Mouse (Mus musculus) megakaryocyte, embryonic 14.5 days (primary cell): Measurements from ENCODE around the gene Teddm1b. TPM values are rescaled to one million over a fixed set of nuclear protein-coding genes. Genes with fewer than 3 reads are reported as not detected.

Source experiments
- H3K27me3 ChIP-seq: replicated peaks from 2 replicates; pipeline ENCODE3; 2012; ENCODE audit warnings: inconsistent platforms
- H3K36me3 ChIP-seq: replicated peaks from 2 replicates; pipeline ENCODE3; 2012; ENCODE audit warnings: low read length, inconsistent platforms, mixed read lengths
- H3K4me1 ChIP-seq: 2 replicates; pipeline ENCODE4 v1.6.1; 2012; ENCODE audit warnings: inconsistent platforms
- H3K4me3 ChIP-seq: replicated peaks from 2 replicates; pipeline ENCODE3; 2012; ENCODE audit warnings: moderate library complexity, mild to moderate bottlenecking, inconsistent platforms
- H3K9me3 ChIP-seq: 2 replicates; pipeline ENCODE4 v1.6.1; 2012; ENCODE audit warnings: inconsistent platforms
- FLI1 ChIP-seq: IDR thresholded peaks from 2 replicates; pipeline ENCODE4 v1.6.1; 2012; ENCODE audit warnings: low read length, inconsistent platforms, mixed read lengths
- GATA1 ChIP-seq: IDR thresholded peaks from 3 replicates; pipeline ENCODE4 v1.6.1; 2012; ENCODE audit warnings: mixed read lengths, low read length, inconsistent platforms, borderline replicate concordance
- polyA plus RNA-seq: library from polyadenylated mRNA; stranded (reverse); fragments of >175 nt; gene quantifications from 2 replicates; pipeline ENCODE4 v1.2.3, GENCODE M21; 2012; ENCODE audit warnings: low replicate concordance; ENCODE audit not compliant: insufficient read depth

Gene Teddm1b
- polyA plus RNA-seq, 1 experiment = not detected

DNA sequence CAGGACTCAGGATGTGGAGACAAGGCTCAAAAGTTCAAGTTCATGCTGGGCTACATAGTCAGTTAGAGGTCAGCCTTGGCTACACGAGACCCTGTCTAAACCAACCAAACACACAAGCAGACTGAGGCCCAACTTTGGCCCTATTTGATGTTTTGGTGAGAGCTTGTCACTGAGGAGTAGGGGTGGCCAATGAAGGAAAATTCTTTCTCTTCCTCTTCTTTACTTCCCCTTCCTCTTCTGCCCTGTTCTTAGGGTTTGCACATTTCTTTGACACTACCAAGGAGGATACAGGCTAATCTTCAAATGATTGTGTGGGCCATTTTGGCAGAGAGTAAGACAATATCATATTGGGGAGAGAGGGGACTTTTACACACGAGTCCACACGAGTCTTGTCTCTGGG is 39.7 kb downstream of the Teddm1b start:
- Histone ChIP-seq H3K4me3 (no peak overlapping the region), H3K4me1 (peaks cover 4% of the 10 kb centered on the region; the same call in 1 of the 2 replicates), H3K27me3 (no peaks in the 10 kb centered on the region), H3K9me3 (no peaks in the 10 kb centered on the region), H3K36me3 (peaks cover 18% of the 10 kb centered on the region)
- TF ChIP-seq FLI1 = no peak
- no peak for TF ChIP-seq GATA1

DNA sequence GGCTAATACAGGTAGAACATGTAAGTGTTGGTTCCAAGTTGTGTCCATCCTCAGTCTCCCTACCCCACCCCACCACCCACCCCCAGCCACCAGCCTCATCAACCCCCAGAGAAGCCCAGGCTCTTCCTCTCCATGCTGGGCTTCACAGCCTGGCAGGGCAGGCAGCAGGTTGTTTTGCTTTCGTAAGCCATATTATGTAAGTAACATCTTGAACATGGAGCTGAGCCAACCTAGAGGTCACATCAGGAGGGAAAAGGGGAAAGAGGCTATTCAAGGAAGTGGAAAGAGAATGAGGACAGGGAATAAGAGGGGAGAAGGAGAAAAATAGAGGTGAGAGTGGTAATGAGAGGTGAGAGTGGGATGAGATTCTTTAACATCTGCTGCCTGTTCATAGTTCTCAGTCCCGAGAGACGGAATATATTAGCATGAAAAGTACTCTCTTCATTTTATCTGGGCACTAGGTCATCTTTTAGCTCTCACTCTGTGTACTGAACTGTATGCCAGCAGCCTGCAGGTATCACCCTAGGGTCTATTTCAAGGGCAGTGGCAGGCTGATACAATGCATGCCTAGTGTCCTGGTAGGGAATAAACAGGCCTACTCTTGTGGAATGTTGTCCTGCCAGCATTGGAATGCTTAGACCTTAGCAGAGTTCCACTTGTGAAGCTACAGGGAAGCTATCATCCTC is 44.5 kb downstream of the Teddm1b start:
- no peak overlapping the region for H3K4me3 ChIP-seq
- no peak for TF ChIP-seq FLI1
- H3K27me3 ChIP-seq = no peaks in the 10 kb centered on the region
- peaks cover 5% of the 10 kb centered on the region; the same call in 1 of the 2 replicates for H3K4me1 ChIP-seq
- H3K36me3 ChIP-seq = no peaks in the 10 kb centered on the region
- no peaks in the 10 kb centered on the region for H3K9me3 ChIP-seq

DNA sequence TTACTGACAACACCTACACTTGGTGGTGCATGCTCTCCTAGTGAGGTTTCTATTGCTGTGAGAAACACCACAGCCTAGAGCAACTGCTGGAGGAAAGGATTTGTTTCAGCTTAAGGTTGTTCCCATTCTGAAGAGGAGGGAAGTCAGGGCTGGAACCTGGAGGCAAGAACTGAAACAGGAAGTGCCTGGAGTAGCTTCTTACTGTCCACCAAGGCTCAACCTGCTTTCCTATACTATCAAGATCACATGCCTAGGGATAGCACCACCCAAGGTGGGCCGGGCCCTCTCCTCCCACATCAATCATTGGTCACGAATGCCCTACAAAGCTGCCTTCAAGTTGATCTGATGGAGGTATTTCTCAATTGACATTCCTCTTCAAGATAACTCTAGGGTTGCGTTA is 47.5 kb downstream of the Teddm1b start:
- TF ChIP-seq FLI1 (no peak), GATA1 (no peak)
- H3K36me3 ChIP-seq = no peaks in the 10 kb centered on the region
- H3K4me3 ChIP-seq = no peak overlapping the region
- peaks cover 5% of the 10 kb centered on the region; the same call in 1 of the 2 replicates for H3K4me1 ChIP-seq
- peaks cover 2% of the 10 kb centered on the region for H3K27me3 ChIP-seq
- H3K9me3 ChIP-seq = no peaks in the 10 kb centered on the region; the same call in 1 of the 2 replicates

DNA sequence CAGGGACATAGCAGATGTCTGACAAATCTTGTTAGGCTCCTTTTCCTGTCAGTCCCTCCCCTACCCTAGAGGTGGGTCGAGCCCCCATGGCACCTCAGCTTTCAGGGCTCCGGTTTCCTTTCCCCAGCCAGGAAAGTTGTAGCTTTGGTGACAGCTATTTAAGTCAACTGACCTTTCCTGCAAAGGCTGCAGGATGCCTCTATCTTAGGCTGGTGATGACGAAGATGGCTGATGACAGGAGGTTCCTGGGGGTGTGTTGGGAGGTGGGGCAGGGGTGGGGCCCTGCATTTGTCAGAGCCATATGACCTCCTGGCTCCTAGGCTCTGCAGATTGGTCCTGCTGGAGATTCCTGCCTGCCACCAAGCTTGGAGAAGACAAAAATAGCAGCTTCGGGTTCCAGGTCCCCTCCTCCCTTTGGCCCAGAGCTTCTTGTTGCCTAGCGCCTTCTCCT is 48.5 kb downstream of the Teddm1b start:
- Histone ChIP-seq H3K27me3 (peaks cover 2% of the 10 kb centered on the region), H3K9me3 (peaks cover 5% of the 10 kb centered on the region), H3K4me1 (peaks cover 5% of the 10 kb centered on the region; the same call in 1 of the 2 replicates), H3K4me3 (no peak overlapping the region), H3K36me3 (no peaks in the 10 kb centered on the region)
- TF ChIP-seq FLI1 (no peak), GATA1 (no peak)

DNA sequence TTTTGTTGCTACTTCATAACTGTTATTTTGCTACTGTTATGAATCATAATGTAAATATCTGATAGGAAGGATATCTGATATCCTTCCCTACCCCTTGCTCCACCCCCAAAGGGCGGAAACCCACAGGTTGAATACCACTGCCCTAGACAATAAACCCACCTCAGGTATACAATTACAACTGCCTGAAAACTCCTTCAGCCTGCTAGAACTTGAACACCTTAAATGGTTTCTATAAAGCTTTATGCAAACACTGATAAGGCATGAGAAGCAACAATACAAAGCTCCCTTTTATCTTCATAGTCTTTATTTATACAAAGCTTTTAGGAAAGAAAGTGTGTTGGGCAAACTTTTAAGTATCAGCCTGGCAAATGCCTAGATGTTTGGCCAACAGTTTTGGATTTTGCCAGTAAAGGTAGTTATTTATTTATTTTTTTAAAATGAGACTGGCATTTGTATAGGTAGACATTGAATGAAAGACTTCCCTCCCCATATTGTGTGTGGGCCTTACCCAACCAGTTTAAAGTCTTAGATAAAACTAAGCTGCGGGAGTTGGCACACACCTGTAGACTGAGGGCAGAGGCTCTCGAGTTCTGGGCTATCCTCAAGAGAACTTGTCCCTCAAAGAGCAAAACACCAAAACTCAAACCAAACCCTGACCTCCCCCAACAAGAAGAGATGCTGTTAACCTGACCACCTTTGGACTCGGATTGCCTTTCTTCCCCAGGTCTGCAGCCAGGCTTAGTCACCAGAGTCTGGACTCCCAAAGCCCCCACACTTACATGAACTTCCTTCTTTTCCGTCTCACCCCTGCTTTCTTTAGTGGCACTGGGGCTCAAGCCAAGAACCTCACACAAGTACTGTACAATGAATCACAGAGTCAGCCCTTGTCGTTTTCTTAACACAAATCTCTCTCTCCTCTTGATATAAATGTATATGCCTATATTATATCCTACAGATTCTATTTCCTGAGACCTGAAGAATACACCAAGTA is 50.5 kb downstream of the Teddm1b start:
- H3K36me3 ChIP-seq = no peaks in the 10 kb centered on the region
- peaks cover 2% of the 10 kb centered on the region for H3K27me3 ChIP-seq
- no peak overlapping the region for H3K4me3 ChIP-seq
- peaks cover 5% of the 10 kb centered on the region; the same call in 1 of the 2 replicates for H3K4me1 ChIP-seq
- TF ChIP-seq FLI1 (no peak), GATA1 (no peak)
- peaks cover 14% of the 10 kb centered on the region for H3K9me3 ChIP-seq

Other genes starting within 250 kb of the Teddm1b start
- 0.04 TPM in 1 of 2 replicates, not detected in the other for gene Rgs8, start 221.3 kb upstream of the Teddm1b start, polyA plus RNA-seq
- not detected in 2 replicates for gene Rgs16, start 134.0 kb upstream of the Teddm1b start, polyA plus RNA-seq
- 2.3 and 3.2 TPM in 2 replicates for gene Rnasel, start 124.9 kb upstream of the Teddm1b start, polyA plus RNA-seq
- gene Rgsl1, start 30.2 kb upstream of the Teddm1b start, polyA plus RNA-seq = not detected in 2 replicates
- not detected in 2 replicates for gene Teddm1a, start 17.4 kb downstream of the Teddm1b start, polyA plus RNA-seq
- gene Glul, start 25.6 kb downstream of the Teddm1b start, polyA plus RNA-seq = 15.1 and 68.1 TPM in 2 replicates
- gene Teddm2, start 25.9 kb downstream of the Teddm1b start, polyA plus RNA-seq = 0.59 TPM in 1 of 2 replicates, not detected in the other